Mouse (Mus musculus) megakaryocyte progenitor cell, adult 5-6 weeks (primary cell): ENCODE data around the gene Gm7903. TPM values are rescaled to one million over a fixed set of nuclear protein-coding genes. Genes with fewer than 3 reads are reported as not detected.
"Not testable (repeated sequence)": the region's sequence is repeated elsewhere in the genome, so short reads cannot be mapped to it uniquely, and the experiment has no call there.

ENCODE experiments used
- ATAC-seq: replicated peaks from 2 replicates; pipeline ENCODE4 v1.8.0; 2016; ENCODE audit warnings: mild to moderate bottlenecking, moderate TSS enrichment, inconsistent platforms; ENCODE audit not compliant: poor library complexity
- total RNA-seq, 2 experiments: library from RNA; stranded (forward) in 1 of 2; stranded (reverse) in 1 of 2; fragments of 157-497, 149-512 nt in 1 of 2; fragments of 200-1000 nt in 1 of 2; gene quantifications; 2 replicates each; pipeline versions ENCODE4 v1.2.3 to v1.2.4; 2015 to 2017

Gm7903 gene
- total RNA-seq (2015) (not detected in 2 replicates), total RNA-seq (2017) (0.30 TPM in 1 of 2 replicates, not detected in the other)

- not testable (repeated sequence) for ATAC-seq
Observed at GRCm38 (mm10) chrX:135433535-135433934, at the start of gene Gm7903. Gm7903 (plus strand) TSS chrX:135433835.

- not testable (repeated sequence) for ATAC-seq
Observed at GRCm38 (mm10) chrX:135403578-135403977, 30.1 kb upstream of the Gm7903 start.

- peak; percentile 78 for ATAC-seq
Observed at GRCm38 (mm10) chrX:135421203-135421602, 12.4 kb upstream of the Gm7903 start.

DNA sequence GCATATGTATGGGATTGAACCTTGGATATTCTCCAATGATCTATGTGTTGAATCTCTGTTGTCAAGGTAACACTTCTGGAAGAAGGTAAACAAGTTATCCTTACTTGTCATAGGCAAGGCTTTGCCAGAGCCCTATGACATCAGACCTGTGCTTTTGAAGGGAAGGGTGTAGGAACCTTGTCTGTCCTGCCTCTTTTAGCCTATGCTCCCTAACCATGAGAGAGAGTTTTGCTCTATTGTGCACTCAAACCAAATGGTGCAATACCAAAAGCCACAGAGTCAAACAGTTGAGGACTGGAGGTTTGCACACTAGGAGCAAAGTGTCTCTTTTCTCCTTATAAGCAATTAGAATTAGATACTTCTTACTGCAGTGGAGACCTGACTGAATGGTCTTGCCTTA lies 11.8 kb upstream of the Gm7903 start:
- peak; percentile 57 for ATAC-seq

DNA sequence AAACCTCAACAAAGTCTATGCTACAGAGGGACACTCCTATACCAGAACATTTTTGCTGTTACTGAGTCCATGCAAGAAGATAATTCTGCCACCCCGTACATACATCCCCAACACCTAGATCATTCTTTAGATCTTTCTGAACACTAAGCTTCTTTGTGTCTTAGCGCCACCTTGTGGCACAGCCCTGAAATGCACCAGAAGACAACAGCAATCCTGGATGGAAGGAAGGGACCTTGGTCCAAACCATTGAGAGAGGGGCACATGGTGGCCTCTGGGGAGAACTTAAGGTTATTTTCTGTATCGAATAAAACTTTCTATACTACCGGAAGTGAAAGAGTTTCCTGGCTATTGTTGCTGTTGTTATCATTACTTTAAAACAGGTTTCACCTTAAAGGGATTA lies 11.2 kb upstream of the Gm7903 start:
- peak; percentile 78 for ATAC-seq

DNA sequence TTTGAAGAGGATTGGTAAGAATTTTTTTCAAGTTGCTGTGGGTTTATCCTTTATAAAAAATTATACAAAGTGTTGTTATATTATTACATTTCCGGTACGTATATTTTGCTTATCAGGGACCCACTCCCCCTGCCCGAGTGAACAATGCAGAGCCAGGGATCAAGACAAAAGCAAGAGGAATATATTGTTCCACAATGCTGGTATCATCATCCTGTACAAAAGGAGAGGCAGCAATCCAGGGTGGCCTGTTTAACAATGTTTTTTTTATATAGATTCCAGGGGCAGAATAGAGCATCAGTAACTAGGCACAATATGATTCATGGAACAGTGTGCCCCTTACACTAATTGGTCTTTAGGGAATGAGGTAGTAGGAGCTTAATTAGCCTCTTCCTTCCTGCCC lies 30.5 kb downstream of the Gm7903 start:
- ATAC-seq, result not testable (repeated sequence)

DNA sequence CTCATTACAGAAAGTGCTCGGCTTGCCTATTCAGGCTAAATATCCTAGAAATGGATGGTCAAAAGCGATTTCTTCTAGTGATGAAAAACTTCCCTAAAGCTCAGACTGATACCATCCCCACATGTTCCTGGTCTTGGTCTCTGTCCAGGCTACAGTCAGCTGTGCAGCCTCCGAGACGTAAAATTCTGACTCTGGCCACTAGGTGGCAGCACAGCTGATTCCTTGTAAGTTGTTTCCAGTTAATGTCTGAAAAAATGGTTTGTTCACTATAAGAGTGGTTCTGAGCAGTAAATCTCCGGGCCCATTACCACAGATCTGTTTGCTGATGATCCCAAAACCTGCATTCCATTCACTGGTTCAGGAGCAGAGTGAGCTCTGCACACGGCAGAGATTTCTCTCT lies 48.3 kb downstream of the Gm7903 start:
- ATAC-seq, result peak; percentile 57; the same call in 1 of the 2 replicates

- peak; percentile 66 for ATAC-seq
Observed at GRCm38 (mm10) chrX:135483183-135483582, 49.5 kb downstream of the Gm7903 start.

Other genes starting within 250 kb of the Gm7903 start
- gene Tceal6, start 223.1 kb upstream of the Gm7903 start, total RNA-seq (2015), result not detected in 2 replicates
- not detected in 2 replicates for gene Tceal6, start 223.1 kb upstream of the Gm7903 start, total RNA-seq (2017)
- not detected in 2 replicates for gene Pramel3, start 131.5 kb upstream of the Gm7903 start, total RNA-seq (2015)
- gene Pramel3, start 131.5 kb upstream of the Gm7903 start, total RNA-seq (2017), result not detected in 2 replicates
- 0.07 TPM in 1 of 2 replicates, not detected in the other for gene Gm5128, start 60.6 kb upstream of the Gm7903 start, total RNA-seq (2015)
- gene Gm5128, start 60.6 kb upstream of the Gm7903 start, total RNA-seq (2017), result 0.33 TPM in 1 of 2 replicates, not detected in the other
- not detected in 2 replicates for gene AV320801, start 60.8 kb downstream of the Gm7903 start, total RNA-seq (2015)
- not detected in 2 replicates for gene AV320801, start 60.8 kb downstream of the Gm7903 start, total RNA-seq (2017)
- 0.66 and 1.0 TPM in 2 replicates for gene Nxf7, start 164.9 kb downstream of the Gm7903 start, total RNA-seq (2015)
- 1.0 TPM in 1 of 2 replicates, not detected in the other for gene Nxf7, start 164.9 kb downstream of the Gm7903 start, total RNA-seq (2017)
- gene Prame, start 193.9 kb downstream of the Gm7903 start, total RNA-seq (2015), result not detected in 2 replicates
- gene Prame, start 193.9 kb downstream of the Gm7903 start, total RNA-seq (2017), result not detected in 2 replicates